Mouse (Mus musculus): ENCODE measurements around the gene Dnah7b. TPM values are rescaled to one million over a fixed set of nuclear protein-coding genes. Genes with fewer than 3 reads are reported as not detected.
"Not testable (repeated sequence)": the region's sequence is repeated elsewhere in the genome, so short reads cannot be mapped to it uniquely, and the experiment has no call there.

Gene Dnah7b
- total RNA-seq, 2 experiments from 2014 or later, result 0.39 to 0.87 TPM

DNA sequence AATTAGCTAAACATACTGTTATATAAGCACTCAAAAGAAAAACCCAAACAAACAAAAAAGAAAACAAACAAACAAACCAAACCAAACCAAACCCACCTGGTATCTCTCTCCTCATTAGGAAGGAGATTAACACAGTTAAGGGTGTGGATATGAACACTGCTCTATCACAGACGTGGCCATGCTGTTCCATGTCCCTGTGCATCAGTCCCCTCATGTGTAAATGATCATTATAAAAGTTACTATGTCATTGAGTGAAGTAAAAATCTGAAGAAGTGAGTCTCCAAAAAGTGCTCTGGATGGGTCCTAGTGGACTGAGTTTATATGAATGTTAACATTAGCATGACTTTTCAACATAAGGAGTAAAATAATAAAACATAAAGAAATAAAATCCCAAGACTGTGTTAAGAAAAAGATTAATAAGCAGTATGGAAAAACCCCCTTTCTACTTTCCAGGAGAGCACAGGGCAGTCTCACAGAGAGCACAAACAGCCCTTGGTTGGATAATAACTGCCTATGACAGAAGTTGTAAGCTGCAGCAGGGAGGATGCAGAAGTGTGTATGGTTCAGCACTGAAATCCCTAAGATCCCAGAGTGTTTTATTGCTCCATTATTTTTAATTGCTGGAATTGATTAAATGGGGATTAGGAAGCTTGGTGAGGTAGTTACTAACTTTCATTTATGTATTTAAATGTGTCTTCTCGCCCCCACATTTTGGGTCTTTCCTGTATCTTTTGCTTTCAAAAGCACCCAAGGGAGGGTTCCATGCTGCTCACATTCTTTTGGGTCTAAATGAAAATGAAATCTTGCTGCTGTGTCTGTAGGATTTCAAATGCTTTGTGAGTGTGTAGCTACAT is 212.2 kb downstream of the Dnah7b start:
- intact Hi-C loops (cut with DNase I); DNase-seq (ENCODE audit: low spot score): not testable (repeated sequence)

DNA sequence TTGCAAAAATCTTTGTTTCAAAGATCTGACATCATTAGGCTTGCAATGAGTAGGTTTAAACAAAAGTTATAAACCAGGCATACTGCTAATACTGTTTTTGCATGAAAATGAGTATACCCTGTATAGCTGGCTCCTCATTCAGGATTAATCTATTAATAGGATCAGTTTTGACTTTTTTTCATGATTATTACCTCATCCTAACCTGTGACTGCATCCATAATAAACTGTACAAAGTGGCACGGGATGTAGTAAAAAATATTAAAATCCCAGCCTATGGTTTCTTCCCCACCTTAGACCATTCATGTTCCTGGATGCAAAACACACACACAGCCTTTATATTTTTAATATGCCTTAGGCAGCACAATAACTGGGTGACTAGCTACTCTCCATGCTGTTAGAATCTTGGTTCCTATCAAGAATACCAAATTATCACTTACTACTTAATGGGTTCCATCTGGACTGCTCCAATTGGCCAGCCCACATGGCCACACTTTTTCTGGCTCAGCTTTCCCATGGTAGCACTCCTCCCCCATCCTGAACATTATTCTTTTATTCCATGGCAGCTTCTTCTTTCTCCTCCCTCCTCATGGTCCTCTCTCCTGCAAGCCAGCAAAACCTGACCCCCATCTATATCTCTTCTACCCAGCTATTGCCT is 212.9 kb downstream of the Dnah7b start:
- DNase-seq (ENCODE audit: low spot score); intact Hi-C loops (cut with DNase I): not testable (repeated sequence)

GRCm38 (mm10) chr1:46294451-46294850 is 228.3 kb downstream of the Dnah7b start:
- intact Hi-C loops (cut with DNase I); DNase-seq (ENCODE audit: low spot score): not testable (repeated sequence)

DNA sequence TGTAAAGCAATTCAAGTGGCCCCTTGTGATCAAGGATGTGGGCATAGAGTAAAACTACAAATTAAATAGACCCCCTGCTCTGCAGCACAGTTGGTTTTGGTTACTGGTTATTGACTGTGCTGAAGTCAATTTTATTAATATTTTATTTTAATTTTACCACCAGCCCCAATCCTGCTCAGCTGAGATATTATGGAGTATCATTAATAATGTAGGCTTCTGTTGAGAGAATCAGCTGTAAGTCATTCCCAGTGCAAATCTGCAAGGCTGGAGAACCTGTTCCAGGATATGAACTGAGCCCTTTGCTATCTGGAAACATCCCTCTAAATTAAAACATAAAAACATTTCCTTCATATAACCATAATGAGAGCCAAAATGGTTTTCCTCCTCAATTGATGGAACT is 259.8 kb downstream of the Dnah7b start:
- DNase-seq (ENCODE audit: low spot score); intact Hi-C loops (cut with DNase I): not testable (repeated sequence)

- intact Hi-C loops (cut with DNase I), result not testable (repeated sequence)
Observed at GRCm38 (mm10) chr1:46345301-46345700, 279.2 kb downstream of the Dnah7b start.

DNA sequence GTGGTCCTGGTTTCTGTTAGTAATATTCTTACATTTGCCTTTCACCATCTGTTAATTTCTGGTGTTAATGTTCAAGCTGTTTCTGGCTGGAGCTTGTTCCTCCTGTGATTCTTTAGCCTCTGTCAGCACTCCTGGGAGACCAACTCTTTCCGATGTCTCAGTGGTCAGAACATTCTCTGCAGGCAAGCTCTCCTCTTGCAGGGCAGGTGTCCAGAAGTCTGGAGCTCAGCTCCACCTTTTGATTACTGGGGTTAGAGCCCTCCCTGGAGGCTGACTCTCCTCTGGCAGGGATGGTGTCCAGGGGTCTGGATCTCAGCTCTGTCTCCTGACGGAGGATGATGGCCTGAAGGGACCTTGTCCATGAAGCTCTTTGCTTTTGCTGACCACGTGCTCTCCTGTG is 314.5 kb downstream of the Dnah7b start:
- intact Hi-C loops (cut with DNase I); DNase-seq (ENCODE audit: low spot score): not testable (repeated sequence)

More at GRCm38 (mm10) chr1:46345301-46345700, 279.2 kb downstream of the Dnah7b start:
- DNase-seq (ENCODE audit: low spot score), result not testable (repeated sequence)

- intact Hi-C loops (cut with DNase I); DNase-seq (ENCODE audit: low spot score): not testable (repeated sequence)
Observed at GRCm38 (mm10) chr1:46394681-46395297, 328.7 kb downstream of the Dnah7b start.

DNA sequence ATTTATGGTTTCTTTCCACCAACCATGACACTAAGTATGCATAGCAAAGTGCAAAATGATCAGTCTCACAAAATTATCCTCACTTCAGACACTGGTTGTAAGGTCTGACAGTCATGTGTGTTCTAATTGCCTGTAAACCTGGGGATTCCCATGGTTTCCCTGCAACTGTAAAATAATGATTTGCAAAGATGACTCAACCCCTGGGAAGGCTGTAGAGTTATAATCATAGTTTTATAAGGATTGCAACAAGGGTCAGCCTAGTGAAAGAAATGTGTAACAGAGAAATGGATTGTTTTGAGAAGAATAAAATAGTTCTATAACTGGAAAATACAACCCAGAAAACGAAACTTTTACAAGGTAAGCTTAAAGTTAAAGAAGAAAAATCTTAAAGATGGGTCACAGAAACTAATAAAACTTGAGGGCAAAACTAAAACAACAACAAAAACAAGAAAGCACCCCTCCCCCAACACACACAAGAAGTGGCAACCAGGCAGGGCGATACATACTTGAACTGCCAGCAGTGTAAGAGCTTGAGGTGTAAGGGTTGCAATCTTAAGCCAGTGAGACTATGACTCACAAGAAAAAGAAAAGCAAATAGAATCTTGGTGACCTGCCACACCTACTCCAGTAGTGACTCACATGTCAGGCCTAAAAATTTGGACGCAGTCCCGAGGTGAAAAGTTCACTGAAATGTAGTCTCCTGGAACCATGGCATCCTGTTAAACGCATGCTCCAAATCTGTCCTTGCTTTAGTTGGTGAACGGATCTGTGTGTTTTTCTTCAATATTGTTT is 342.4 kb downstream of the Dnah7b start:
- DNase-seq (ENCODE audit: low spot score), result no peak

GRCm38 (mm10) chr1:46414798-46415197 is 348.7 kb downstream of the Dnah7b start:
- intact Hi-C loops (cut with DNase I); DNase-seq (ENCODE audit: low spot score): not testable (repeated sequence)

More for the DNA sequence above, 342.4 kb downstream of the Dnah7b start:
- intact Hi-C loops (cut with DNase I), result no loop called here

- DNase-seq (ENCODE audit: low spot score); intact Hi-C loops (cut with DNase I): not testable (repeated sequence)
Observed at GRCm38 (mm10) chr1:46416946-46417345, 350.8 kb downstream of the Dnah7b start.

- intact Hi-C loops (cut with DNase I); DNase-seq (ENCODE audit: low spot score): not testable (repeated sequence)
Observed at GRCm38 (mm10) chr1:46418966-46419365, 352.9 kb downstream of the Dnah7b start.

Other genes starting within 250 kb of the Dnah7b start
- not detected for gene Gm5269, start 176.0 kb upstream of the Dnah7b start, total RNA-seq (2021)
- gene Slc40a1, start 139.8 kb upstream of the Dnah7b start, total RNA-seq (2021), result 10 to 100 TPM; 16.9 to 19.5 TPM

Measured in heart, postnatal 25 days (tissue).